Mouse (Mus musculus) hindbrain, embryonic 11.5 days (tissue): ENCODE data around the gene Brd7. TPM values are rescaled to one million over a fixed set of nuclear protein-coding genes. Genes with fewer than 3 reads are reported as not detected.

Experiments
- ATAC-seq: fragments of 200-750 bp; cut with Nextera tagmentation; 2 replicates; pipeline ENCODE4 v1.8.0; 2017; ENCODE audit warnings: mild to moderate bottlenecking, moderate TSS enrichment, moderate library complexity; ENCODE audit not compliant: low FRiP score
- DNase-seq: peaks from one replicate; pipeline ENCODE4 v3.0.0-alpha.2; 2015; ENCODE audit warnings: low spot score
- H3K27ac ChIP-seq: fragments of 300-500 bp; sonication (generic); 2 replicates; pipeline ENCODE4 v1.5.1; 2014; ENCODE audit warnings: mild to moderate bottlenecking, low read depth, low read length
- H3K27me3 ChIP-seq: fragments of 300-500 bp; sonication (generic); 2 replicates; pipeline ENCODE4 v1.6.1; 2014; ENCODE audit warnings: mild to moderate bottlenecking, low read length, moderate library complexity, mixed read lengths; ENCODE audit not compliant: control insufficient read depth, insufficient read depth
- H3K36me3 ChIP-seq: fragments of 300-500 bp; sonication (generic); 2 replicates; pipeline ENCODE4 v1.6.1; 2014; ENCODE audit warnings: mild to moderate bottlenecking, low read length, moderate library complexity, mixed read lengths; ENCODE audit not compliant: control insufficient read depth, insufficient read depth
- H3K4me1 ChIP-seq: fragments of 300-500 bp; sonication (generic); replicated peaks from 2 replicates; pipeline ENCODE4 v1.6.1; 2014; ENCODE audit warnings: low read length, mixed read lengths; ENCODE audit not compliant: control insufficient read depth, insufficient read depth
- H3K4me2 ChIP-seq: fragments of 300-500 bp; sonication (generic); replicated peaks from 2 replicates; pipeline ENCODE4 v1.6.1; 2014; ENCODE audit warnings: mild to moderate bottlenecking, low read depth, low read length
- H3K4me3 ChIP-seq: fragments of 300-500 bp; sonication (generic); 2 replicates; pipeline ENCODE4 v1.5.1; 2014; ENCODE audit warnings: low read depth, low read length
- H3K9ac ChIP-seq: fragments of 300-500 bp; sonication (generic); 2 replicates; pipeline ENCODE4 v1.6.1; 2014; ENCODE audit warnings: low read depth, low read length
- H3K9me3 ChIP-seq: fragments of 300-500 bp; sonication (generic); 2 replicates; pipeline ENCODE4 v1.6.1; 2016; ENCODE audit warnings: low read length; ENCODE audit not compliant: control insufficient read depth
- WGBS: fragments of 180-500 bp; shearing (Covaris S2); extraction: QIAGEN DNeasy Blood & Tissue Kit; methylation state at CpG from one replicate; pipeline ENCODE4 v1.1.7; 2014; 5-methylcytosine and 5-hydroxymethylcytosine counted together
- polyA plus RNA-seq: library from polyadenylated mRNA; unstranded; fragments of >200 nt; fragmentation: Nextera tagmentation; extraction: Ambion mirVana; gene quantifications from 2 replicates; pipeline ENCODE4 v1.2.1, GENCODE M21; 2014

Gene Brd7
- polyA plus RNA-seq, 1 experiment from 2014 or later = 82.4 TPM

DNA sequence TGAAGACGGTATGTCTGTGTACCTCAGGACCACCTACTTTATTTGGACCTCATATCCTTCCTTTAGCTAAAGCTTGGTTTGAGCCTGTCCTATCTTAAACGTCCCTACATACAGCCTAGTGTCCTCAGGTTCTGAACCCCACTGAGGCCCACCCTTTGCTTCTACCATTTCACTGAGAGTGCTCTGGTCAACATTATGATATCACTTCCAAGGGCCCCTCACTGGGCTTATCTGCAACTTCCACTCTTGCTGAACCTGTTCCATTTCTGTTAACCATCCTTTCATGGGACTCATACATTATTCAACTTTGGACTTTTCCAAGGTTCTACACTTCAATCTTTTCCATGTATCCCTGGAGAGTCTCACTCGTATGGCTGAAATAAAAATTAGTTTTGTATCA, 27.0 kb downstream of the Brd7 start:
- H3K27me3 ChIP-seq = no peaks in the 10 kb centered on the region
- H3K9me3 ChIP-seq = no peaks in the 10 kb centered on the region
- H3K4me2 ChIP-seq = no peak overlapping the region
- H3K36me3 ChIP-seq = 0 out of 2 replicates have a peak, but pooled peaks cover 12% of the 10 kb centered on the region
- H3K4me3 ChIP-seq = no peak overlapping the region
- WGBS = 85% methylated on average over 3 of the region's 3 CpGs
- no peak overlapping the region for H3K27ac ChIP-seq
- DNase-seq (no peak), ATAC-seq (no peak)
- no peaks in the 10 kb centered on the region for H3K4me1 ChIP-seq
- H3K9ac ChIP-seq = no peak overlapping the region

DNA sequence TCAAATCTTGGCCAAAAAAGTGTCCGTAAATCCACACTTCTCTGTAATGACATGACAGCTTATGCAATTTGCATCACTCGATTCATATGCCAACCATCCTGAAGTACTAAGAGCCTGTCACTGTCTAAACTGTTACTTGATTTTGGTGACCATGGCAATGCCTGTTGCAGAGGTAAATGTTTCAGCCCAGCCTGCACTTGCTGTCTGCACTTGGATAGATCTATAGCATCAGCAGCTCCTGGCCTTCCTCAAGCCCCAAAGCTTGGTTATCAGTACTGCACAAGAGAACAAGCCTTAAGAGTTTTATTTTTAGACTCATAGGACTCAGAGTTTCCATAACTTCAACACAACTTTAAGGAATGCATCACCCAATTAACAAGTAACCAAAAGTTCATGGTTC, 27.6 kb downstream of the Brd7 start:
- WGBS = 94% methylated on average over 2 of the region's 2 CpGs
- H3K4me2 ChIP-seq = no peak overlapping the region
- H3K27me3 ChIP-seq = no peaks in the 10 kb centered on the region
- no peak for DNase-seq
- no peaks in the 10 kb centered on the region for H3K4me1 ChIP-seq
- no peak overlapping the region for H3K27ac ChIP-seq
- H3K9me3 ChIP-seq = no peaks in the 10 kb centered on the region
- H3K4me3 ChIP-seq = no peak overlapping the region
- H3K36me3 ChIP-seq = 0 out of 2 replicates have a peak, but pooled peaks cover 11% of the 10 kb centered on the region
- ATAC-seq = no peak
- no peak overlapping the region for H3K9ac ChIP-seq

DNA sequence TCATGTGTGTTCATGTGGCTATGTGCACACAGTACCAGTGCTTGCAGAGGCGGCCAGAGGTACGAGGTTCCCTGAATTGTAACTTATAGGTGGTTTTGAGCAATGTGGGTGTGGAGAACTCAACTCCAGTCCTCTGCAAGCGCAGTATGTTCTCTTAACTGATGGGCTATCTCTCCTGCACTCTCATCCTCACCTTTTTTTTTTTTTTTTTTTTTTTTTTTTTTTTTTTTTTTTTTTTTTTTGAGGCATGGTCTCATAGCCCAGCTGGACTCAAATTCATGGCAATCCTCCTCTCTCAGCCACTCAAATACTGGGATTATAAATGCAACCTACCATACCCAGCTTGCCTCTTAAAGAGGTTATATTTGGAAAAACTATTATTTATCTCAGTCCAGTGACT, 31.2 kb downstream of the Brd7 start:
- 95% methylated on average over 3 of the region's 3 CpGs for WGBS
- Histone ChIP-seq H3K4me3 (no peak overlapping the region), H3K9me3 (no peaks in the 10 kb centered on the region), H3K4me1 (no peaks in the 10 kb centered on the region), H3K4me2 (no peak overlapping the region), H3K27ac (no peak overlapping the region), H3K9ac (no peak overlapping the region), H3K27me3 (no peaks in the 10 kb centered on the region), H3K36me3 (0 out of 2 replicates have a peak, but pooled peaks cover 12% of the 10 kb centered on the region)
- ATAC-seq (no peak), DNase-seq (no peak)

DNA sequence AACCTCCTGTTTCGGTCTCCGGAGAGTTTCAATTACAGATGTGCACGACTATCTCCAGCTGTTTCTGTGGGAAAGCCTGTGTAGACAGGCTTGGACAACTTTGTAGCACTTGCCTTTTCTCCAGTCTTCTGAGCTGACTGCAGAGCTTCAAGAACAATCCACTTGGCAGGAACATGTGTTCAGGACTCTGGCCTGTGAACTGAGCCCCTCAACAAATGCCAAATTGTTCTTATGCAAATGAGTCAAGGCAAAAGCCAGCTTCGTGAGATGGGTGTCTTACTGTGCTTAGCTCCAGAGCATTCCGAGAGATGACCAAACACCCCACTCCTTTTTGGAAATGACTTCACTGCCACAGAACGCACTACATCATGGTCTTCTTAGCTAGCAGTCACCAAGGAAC, 33.3 kb downstream of the Brd7 start:
- ATAC-seq = no peak
- DNase-seq = no peak
- Histone ChIP-seq H3K36me3 (0 out of 2 replicates have a peak, but pooled peaks cover 12% of the 10 kb centered on the region), H3K4me1 (no peaks in the 10 kb centered on the region), H3K9me3 (no peaks in the 10 kb centered on the region), H3K4me3 (no peak overlapping the region), H3K9ac (no peak overlapping the region), H3K27me3 (no peaks in the 10 kb centered on the region), H3K27ac (no peak overlapping the region), H3K4me2 (no peak overlapping the region)
- WGBS = 78% methylated on average over 6 of the region's 6 CpGs

DNA sequence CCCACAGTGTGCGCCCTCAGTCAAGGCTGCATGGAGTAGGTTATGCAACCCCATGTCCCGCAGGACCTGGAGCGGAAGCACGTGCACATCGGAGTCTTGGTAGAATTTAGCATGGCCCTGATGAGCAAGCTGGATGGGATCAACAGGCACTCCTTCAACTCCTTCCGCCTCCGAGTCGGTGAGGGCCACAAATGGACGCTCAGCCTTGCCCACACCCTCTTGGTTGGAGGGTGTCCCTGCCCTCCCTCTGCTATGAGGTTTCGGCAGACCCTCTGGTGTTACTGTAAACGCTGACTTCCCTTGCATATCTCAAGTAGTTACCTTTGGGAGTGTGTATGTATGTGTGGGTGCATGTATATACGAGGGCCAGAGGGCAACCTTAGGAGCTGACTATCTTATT, 35.7 kb downstream of the Brd7 start:
- Histone ChIP-seq H3K4me2 (no peak overlapping the region), H3K4me1 (no peaks in the 10 kb centered on the region), H3K4me3 (no peak overlapping the region), H3K9me3 (no peaks in the 10 kb centered on the region), H3K36me3 (0 out of 2 replicates have a peak, but pooled peaks cover 10% of the 10 kb centered on the region), H3K27ac (no peak overlapping the region), H3K9ac (no peak overlapping the region), H3K27me3 (no peaks in the 10 kb centered on the region)
- WGBS = 97% methylated on average over 12 of the region's 12 CpGs
- ATAC-seq (no peak), DNase-seq (no peak)

DNA sequence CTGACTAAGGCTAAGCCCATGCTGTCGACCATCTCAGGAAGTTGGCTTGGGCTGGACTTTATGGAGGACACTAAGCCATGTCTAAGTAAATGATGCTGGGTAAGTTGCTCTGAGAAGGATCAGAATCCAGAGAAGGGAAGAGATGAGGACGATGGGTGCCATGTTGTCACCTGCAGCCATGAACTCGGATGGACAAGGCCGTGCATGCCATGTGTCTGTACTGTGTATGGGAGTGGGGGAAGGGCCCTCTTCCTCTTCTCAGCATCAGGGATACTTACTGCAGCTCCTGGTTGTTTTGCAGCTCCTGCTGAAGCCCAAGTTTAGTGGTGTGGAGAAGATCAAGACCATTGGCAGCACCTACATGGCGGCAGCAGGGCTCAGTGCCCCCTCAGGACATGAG, 36.2 kb downstream of the Brd7 start:
- no peak overlapping the region for H3K9ac ChIP-seq
- ATAC-seq (no peak), DNase-seq (no peak)
- H3K4me3 ChIP-seq = no peak overlapping the region
- no peak overlapping the region for H3K4me2 ChIP-seq
- WGBS = 91% methylated on average over 5 of the region's 5 CpGs
- H3K27me3 ChIP-seq = no peaks in the 10 kb centered on the region
- H3K36me3 ChIP-seq = 0 out of 2 replicates have a peak, but pooled peaks cover 10% of the 10 kb centered on the region
- H3K4me1 ChIP-seq = no peaks in the 10 kb centered on the region
- no peaks in the 10 kb centered on the region for H3K9me3 ChIP-seq
- H3K27ac ChIP-seq = no peak overlapping the region

DNA sequence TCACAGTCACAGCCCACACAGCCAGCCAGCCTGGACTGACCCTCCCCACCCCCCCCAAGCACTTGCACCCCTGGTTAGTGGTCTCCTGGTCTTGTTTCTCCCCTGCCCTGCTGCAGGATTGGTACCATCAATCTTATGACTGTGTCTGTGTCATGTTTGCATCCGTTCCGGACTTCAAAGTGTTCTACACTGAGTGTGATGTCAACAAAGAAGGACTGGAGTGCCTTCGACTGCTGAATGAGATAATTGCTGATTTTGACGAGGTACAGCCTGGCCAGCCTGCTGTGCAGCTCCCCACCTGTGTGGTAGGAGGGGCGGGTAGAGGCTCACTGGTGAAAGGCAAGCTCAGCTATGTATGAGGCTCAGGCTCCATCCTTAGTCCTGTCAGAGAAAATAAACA, 36.7 kb downstream of the Brd7 start:
- WGBS = 73% methylated on average over 5 of the region's 5 CpGs
- Histone ChIP-seq H3K4me2 (no peak overlapping the region), H3K9me3 (no peaks in the 10 kb centered on the region), H3K27ac (no peak overlapping the region), H3K4me1 (no peaks in the 10 kb centered on the region), H3K9ac (no peak overlapping the region), H3K4me3 (no peak overlapping the region), H3K27me3 (no peaks in the 10 kb centered on the region), H3K36me3 (0 out of 2 replicates have a peak, but pooled peaks cover 7% of the 10 kb centered on the region)
- DNase-seq (no peak), ATAC-seq (no peak)

DNA sequence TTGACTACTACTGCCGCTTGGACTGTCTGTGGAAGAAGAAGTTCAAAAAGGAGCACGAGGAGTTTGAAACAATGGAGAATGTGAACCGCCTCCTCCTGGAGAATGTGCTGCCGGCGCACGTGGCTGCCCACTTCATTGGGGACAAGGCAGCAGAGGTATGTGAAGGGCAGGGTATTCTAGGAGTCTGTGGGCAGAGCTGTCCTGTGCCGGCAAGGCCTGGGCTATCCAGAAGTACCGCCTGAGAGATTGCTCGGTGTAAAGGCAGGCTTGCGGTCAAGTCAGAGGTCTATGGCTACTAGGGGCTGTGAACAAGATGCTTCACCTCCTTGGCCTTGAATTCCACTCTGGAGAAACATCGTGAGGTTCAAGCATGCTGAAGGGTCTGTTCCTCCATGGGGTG, 37.2 kb downstream of the Brd7 start:
- H3K4me1 ChIP-seq = no peaks in the 10 kb centered on the region
- H3K9me3 ChIP-seq = no peaks in the 10 kb centered on the region
- no peaks in the 10 kb centered on the region for H3K27me3 ChIP-seq
- H3K27ac ChIP-seq = no peak overlapping the region
- DNase-seq = no peak
- H3K4me2 ChIP-seq = no peak overlapping the region
- H3K36me3 ChIP-seq = 0 out of 2 replicates have a peak, but pooled peaks cover 4% of the 10 kb centered on the region
- ATAC-seq = no peak
- no peak overlapping the region for H3K9ac ChIP-seq
- no peak overlapping the region for H3K4me3 ChIP-seq
- 93% methylated on average over 11 of the region's 11 CpGs for WGBS

DNA sequence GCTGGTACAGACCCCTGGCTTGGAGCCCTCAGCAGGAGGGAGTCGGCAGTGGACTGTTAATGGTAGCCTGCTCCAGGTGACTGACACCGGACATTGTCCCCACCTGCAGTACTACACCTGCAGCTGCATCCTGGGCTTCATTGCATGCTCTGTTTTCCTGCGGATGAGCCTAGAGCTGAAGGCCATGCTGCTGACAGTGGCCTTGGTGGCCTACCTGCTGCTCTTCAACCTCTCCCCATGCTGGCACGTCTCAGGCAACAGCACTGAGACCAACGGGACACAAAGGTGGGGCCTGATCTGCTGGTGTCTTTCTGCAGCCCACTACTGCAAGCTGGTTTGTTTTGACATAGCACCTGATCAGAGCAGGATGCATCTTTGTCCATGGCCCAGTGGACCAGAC, 38.5 kb downstream of the Brd7 start:
- DNase-seq (no peak), ATAC-seq (no peak)

More for the DNA sequence above, 38.5 kb downstream of the Brd7 start:
- Histone ChIP-seq H3K27me3 (no peaks in the 10 kb centered on the region), H3K4me3 (no peak overlapping the region), H3K9ac (no peak overlapping the region), H3K9me3 (no peaks in the 10 kb centered on the region), H3K4me1 (no peaks in the 10 kb centered on the region), H3K36me3 (0 out of 2 replicates have a peak, but pooled peaks cover under 1% of the 10 kb centered on the region), H3K4me2 (no peak overlapping the region), H3K27ac (no peak overlapping the region)
- WGBS = 90% methylated on average over 5 of the region's 5 CpGs
